Mouse (Mus musculus) erythroid progenitor cell, adult 5-6 weeks (primary cell): Measurements from ENCODE around the gene Stox1. TPM values are rescaled to one million over a fixed set of nuclear protein-coding genes. Genes with fewer than 3 reads are reported as not detected.
"Not testable (repeated sequence)": the region's sequence is repeated elsewhere in the genome, so short reads cannot be mapped to it uniquely, and the experiment has no call there.

Source experiments
- ATAC-seq: replicated peaks from 2 replicates; pipeline ENCODE4 v1.8.0; 2016; ENCODE audit warnings: moderate number of reproducible peaks, mild to moderate bottlenecking, moderate TSS enrichment, inconsistent platforms; ENCODE audit not compliant: poor library complexity, low FRiP score, severe bottlenecking
- total RNA-seq, 2 experiments: library from RNA; stranded (forward) in 1 of 2; stranded (reverse) in 1 of 2; fragments of 150-400 nt in 1 of 2; fragments of 186-747, 209-891 nt in 1 of 2; gene quantifications; 2 replicates each; pipeline versions ENCODE4 v1.2.3 to v1.2.4; 2015 to 2017; ENCODE audit warnings: low replicate concordance in 2 of 2

Stox1 gene
- total RNA-seq (2015; ENCODE audit: low replicate concordance) (not detected in 2 replicates), total RNA-seq (2017; ENCODE audit: low replicate concordance) (not detected in 2 replicates)

DNA sequence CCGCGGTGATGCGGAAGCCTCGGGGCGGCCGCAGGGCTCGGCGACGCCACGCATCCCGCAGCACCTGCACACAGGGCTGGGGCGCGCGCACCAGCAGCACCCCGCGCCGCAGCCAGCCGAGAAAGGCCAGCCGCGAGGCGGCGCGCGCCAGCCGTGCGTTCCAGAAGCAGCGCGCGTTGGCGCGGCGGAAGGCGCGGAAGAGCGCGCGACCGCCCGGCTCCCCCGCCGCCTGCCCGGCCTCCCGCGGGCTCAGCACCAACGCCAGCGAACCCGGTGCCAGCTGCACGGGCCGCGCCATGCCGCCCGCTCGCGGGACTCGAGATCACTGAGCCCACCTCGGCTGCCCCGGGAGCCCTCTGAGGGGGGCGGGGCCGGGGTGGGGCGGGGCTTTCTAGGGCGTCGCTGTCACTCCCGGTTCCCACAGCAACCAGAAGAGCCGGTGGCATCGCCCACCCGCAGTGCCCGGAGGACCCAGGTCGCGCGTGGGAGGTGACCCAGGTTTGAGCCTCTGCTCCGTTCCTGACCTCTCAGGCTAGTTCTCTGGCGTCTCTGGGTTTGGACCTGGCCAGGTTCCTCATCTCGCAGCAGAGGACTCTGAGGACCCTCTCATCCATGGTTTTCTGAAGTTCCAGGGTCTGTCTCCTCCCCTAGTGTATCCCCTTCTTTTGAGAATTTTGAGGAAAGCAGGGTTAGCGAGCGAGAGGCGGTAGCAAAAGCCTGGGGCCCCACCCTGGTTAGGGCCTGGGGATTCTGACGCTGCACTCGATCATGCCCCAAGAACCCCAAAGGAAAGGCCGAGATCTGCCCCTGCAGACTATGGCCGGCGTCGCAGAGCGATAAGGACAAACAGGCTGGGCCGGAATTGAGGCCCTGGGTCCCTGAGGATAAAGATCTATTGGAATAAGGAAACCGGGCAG is at the start of gene Stox1:
Stox1 (minus strand) TSS at position 358 of the 917 bp plus-strand sequence.
- no peak for ATAC-seq

DNA sequence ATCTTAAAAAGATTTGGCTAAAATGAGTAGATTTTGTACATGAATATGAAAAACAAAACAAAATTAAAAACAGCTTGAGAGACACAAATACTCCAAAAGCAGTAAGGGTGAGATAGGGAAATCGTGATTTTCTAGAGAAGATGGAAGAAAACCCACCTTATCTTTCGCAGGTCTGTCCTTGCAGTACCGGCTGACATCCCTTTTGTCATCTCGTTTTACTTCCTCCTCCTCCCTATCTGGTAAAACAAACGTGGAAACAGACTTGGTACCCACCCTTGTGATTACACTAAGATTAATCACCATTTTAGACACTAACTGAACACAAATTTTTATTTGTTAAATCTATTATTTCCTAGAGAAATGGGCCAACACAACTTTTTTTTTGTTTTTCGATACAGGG is 24.9 kb upstream of the Stox1 start:
- no peak for ATAC-seq

DNA sequence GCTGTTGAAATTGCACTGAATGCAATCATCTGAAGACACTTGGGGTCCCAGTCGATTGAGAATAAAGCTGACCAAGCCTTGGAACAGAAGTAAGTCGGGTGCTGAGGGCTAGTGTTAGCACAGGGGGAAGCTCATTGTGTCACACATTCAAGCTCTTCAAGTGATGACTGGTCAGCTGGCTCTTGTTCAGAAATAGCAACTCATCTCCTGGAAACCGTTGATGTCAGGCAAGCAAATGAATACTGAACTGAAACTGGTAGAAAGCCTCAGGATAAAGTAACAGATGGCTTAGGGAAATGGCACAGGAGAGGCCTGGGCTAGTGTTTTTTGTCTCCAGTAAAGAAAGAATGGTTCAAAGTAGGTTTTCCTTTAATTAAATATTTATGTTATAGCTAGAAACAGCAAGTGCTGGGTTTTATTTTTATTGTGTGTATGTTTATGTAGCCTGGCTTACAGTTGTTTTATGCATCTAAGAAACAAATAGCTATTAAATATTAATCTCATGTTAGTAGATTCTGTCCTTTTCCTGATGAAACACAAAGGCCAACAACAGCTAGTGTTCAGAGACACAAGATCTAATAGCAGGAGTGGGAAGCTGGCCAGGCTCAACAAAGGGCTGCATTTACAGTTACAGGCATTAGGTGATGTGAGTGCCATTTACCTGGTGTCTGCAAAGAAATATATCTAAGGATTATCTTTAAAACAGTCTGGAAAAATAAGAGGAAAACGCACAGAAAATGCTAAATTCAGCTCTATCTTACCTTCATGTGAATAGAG is 14.2 kb upstream of the Stox1 start:
- ATAC-seq, result no peak

DNA sequence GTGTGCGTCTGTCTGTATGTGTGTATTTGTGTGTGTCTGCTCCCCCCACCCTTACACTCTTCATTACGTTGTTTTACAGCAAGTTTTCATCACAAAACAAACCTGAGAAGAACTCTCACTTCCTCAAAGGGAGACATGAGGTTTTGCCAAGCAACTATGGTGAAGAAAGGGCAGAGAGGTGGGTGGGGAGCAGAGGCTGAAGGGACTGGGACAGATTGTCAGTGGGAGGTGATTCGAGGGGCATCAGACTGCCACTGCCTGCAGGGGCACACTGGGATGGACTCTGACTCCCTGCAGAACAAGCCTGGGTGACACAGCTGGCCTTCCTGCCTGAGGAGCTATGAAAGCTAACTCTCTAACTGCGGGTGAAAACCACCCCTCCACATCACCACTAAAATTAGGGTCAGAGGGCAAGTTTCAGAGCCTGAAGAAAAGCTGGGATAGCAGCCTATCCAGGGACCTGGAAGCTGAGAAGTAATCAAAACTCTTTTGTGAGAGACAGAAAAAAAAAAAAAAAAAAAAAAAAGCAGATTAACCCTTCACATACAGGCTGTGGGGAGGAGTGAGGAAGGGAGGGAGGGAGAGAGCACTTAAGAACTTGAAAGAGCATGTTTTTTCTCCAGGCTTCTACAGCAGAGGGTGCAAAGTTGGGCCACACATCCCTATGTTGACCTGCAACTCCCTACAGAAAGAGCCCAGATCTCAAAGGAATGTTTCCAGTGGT is 11.2 kb upstream of the Stox1 start:
- no peak for ATAC-seq

DNA sequence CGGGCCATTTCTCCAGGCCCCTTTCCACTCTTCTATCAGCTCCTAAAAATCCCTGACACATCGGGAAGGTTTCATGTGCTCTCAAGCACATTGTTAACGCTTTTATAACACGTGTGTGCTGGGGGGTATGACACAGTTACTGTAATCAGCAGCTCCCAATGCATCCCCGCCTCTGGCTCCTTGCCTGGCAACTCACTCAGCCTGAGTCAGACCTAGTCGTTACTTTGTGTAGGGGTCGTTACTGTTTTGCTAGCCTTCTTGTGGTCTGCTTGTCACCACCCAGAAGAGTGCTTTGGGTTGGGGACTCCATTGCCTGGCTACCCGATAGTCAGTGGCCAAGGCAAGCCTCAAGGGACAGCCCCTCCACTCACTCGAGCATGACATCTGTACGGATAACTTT is 4.9 kb upstream of the Stox1 start:
- ATAC-seq, result no peak

DNA sequence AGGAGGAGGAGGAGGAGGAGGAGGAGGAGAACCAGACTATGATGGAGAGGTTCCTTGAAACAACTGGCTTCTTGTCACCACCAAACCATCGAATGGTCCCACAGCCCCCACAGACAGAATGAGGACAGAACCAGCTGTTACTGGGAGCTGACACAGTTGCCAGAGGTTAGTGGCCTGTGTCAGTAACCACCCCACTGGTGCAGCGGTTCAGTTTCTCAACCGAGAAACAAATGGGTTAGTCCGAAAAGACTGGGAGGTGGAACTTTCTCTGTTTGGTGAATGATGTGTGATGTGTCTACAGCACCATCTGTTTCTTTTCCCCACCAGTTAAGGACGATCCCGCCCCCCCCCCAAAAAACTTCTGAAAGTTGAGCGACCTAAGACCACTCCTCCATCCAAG is 992 bp downstream of the Stox1 start:
- no peak for ATAC-seq

DNA sequence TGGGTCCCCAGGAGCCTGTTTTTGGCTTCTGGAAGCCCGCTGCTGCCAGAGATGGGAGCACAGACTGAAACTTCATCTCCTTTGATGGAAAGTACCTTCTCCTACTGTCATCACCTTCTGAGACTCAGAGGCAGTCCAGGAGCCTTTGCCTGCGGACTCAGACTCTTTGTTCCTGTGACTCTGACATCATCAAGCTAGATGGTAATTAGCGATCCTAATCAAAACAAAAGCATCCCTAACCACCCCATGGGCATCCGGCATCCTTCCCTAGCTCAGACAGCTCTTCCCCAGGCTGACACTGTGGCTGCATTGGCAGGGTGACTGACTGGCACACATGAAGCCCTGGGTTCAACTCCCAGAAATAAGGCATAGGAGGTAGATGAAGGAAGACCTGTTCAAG is 3.2 kb downstream of the Stox1 start:
- ATAC-seq, result no peak

DNA sequence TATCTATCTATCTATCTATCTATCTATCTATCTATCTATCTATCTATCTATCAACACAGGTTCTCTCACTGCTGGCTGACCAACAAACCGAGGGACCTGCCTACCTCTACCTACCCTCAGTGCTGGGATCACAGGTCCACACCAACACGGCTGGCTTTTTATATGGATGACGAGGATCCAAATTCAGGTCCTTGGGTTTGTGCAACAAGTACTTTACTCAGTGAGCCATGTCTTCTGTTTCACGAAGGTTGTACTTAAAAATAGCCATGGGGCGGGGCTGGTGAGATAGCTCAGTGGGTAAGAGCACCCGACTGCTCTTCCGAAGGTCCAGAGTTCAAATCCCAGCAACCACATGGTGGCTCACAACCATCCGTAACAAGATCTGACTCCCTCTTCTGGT is 5.4 kb downstream of the Stox1 start:
- not testable (repeated sequence) for ATAC-seq

DNA sequence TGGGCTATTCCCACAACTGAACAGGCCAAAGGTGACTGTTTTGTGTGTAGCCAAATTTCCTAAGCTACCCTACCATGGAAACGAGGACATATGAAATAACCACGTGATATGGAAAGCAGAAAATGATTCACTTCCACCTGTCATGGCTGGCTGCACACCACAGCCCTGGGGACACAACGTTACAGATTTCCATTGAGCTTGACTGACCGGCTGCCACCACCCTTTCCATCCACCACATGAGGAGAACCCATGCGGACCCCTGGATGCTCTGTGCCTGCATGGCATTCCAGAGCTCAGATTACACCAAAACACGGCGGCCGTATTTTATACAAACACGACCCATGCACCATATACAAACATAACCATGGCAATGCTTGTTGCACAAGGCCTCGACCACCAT is 12.5 kb downstream of the Stox1 start:
- no peak for ATAC-seq

DNA sequence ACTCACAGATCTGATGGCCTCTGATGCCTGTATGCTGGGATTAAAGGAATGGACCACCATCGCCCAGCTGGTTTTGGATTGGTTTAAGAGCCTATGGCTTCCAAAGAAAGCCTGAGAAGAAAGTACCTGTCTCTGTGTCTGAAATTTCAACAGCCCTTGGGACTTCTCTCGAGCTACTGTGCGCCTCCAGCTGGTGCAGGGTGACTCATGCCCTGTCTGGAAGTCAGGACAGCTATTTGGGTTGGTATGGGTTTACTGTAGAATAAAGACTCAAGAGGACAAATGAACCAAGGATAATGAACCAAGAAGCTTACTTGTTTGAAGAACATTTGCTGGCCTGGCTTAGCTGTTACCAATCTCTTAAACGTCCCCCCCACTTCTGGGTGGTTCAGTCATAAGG is 22.3 kb downstream of the Stox1 start:
- no peak for ATAC-seq

DNA sequence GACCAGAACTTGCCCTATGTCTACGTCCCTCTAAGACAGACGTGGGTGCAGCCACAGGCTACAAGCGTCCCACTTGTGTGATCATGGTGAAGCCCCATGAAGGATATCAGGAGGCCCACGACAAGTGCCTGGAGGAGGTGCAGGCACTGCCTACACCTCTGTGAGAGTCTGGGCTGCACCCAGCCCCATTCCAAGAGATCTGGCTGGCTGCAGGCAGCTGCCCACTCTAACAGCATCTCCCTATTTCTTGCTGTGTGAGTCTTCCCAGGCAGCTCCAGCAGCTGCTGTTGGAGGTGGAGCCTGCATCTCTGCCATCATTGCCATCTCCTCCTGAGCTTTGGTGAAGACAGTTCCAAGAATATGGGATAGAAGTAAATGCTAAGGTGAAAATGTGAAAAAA is 23.5 kb downstream of the Stox1 start:
- no peak for ATAC-seq

DNA sequence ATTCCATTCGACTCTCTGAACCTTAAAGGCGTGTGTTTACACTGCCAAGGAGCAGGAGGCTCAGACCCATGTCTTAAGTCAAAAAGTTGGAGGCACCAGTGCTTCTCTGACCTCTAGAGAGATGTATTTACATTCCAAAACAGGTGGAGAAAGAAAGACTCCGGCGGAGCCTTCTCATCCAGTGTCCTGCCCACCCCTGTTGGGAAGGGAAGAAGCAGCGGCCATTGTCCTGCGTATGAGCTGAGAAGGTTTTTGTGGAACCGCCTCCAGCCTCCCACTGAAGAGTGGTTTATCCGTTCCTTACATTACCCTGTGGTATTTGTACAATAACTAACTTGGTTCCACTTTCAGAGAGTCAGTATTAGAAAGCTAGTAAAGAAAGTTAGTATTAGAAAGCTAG is 33.2 kb downstream of the Stox1 start:
- ATAC-seq, result no peak

DNA sequence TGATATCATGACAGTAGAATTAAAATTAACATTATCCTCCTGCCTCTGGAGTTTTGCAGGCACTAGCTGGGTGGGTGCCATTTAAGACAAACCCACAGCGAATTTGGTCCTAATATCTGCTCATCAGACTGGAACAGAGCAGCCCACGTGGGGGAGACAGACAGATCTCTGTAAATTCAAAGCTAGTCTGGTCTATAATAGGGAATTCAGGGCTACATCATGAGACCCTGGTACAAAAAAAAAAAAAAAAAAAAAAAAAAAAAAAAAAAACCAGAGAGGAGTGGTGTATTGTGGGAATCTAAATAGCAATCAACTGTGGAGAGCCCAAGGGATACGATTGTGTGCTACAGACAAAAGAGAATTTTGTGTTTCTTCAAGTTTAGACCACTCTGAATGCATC is 33.7 kb downstream of the Stox1 start:
- no peak for ATAC-seq

DNA sequence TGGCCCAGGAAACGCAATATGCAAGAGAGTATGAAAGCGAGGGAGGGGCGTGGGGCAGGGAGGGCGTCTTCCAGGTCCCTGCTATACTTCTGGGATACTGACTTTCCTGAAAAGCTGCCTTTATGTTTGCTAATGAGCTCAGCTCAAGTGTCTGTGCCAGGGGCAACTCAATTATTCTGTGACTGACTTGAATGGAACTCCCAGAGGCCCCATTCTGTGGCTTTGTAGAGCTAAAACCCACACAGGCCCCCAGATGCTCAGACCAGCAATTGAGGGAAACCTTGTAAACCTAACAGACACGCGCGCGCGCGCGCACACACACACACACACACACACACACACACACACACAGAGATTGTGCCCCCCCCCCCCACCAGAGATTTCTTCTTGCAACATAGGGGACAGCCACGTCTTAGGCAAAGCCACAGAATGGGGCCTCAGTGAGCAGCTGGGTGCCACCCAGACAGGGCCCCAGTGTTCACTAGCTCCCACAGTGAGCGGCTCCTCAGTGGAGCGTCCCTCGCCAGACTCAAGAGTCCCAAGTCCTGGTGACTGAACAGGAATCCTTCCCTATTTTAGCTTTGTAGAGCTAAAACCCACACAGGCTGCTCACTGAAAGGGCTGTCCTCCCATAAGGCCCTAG is 38.8 kb downstream of the Stox1 start:
- no peak for ATAC-seq

DNA sequence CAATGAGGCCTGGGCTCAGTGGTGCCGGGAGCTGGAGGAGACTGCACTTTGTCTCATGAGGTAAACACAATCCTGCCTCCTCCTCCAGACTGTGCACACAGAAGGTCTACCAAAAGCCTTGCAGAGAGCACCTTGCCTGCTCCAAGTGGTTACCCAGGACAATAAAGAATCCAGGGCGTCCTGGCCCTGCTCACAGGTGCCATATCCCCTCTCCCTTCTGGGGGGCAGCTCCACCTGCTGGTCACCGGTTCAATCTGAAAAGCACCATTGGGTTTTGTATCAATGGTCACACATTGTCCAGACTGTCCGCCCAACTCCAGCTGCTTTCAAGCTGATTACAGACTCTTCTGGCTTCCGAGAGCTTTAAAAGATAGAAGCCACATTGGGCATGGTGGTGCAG is 42.9 kb downstream of the Stox1 start:
- no peak for ATAC-seq

DNA sequence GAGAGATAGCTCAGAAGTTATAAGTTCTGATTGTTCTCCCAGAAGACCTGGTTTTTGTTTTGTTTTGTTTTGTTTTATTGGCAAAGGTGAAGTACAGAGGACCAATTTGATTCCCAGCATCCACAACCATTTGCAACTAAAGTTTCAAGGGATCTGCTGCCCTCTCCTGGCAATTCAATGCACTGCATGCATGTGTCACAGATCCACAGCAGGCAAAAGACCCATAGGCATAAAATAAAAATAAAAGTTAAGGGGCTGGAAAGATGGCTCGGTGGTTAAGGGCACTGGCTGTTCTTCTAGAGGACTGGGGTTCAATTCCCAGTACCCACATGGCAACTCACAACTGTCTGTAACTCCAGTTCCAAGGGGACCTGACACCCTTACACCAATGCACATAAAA is 46.1 kb downstream of the Stox1 start:
- ATAC-seq, result no peak

DNA sequence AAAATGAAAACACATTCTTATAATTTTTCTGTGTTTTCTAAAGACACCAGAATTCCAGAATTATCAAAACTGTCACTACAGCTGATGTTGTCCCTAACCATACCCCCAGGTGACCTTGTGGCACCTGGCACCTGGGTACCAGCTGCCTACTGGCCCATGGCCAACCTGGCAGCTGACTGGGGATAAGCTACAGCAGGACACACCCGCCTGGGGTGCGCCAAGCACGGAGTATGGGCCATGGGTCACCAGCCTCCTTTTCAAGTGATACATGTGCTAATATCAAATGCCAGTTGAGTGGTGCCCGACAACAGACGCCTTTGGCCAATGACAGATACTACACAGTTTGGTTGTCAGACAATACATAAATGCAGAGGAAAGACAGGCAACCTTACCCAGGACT is 48.6 kb downstream of the Stox1 start:
- no peak for ATAC-seq

DNA sequence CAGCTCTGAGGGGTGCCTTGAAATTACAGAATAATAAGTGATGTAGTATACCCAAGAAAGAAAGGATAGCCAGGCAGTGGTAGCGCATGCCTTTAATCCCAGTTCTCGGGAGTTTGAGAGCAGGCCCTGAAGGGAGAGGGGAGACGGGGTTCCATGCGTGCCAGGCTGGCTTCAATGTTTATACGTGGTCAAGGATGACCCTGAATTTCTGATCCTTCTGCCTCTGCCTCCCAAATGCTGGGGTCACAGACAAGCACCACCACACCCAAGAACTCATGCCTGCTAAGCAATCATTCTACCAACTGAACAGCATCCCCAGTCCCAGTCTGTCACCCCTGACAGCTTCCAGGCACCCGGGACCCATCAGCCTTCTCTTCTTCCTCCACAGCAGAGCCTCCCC is 49.7 kb downstream of the Stox1 start:
- ATAC-seq, result no peak

DNA sequence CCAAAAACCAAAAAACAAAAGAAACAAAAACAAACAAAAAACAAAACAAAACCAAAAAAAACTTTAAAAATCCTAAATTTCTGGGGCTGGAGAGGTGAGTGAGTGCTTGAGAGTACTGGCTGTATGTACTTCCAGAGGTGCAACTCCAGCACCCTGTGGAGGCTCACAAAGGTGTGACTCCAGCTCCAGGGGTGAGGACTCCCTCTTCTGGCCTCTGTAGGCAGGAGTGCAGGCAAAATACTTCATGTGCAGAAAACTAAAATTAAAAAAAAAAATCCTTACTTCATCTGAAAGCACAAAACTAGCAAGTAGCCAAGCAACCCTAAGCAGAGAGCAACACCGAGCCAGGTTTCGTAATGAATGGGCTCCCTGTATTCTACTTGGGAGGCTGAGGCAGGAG is 53.6 kb downstream of the Stox1 start:
- no peak for ATAC-seq

DNA sequence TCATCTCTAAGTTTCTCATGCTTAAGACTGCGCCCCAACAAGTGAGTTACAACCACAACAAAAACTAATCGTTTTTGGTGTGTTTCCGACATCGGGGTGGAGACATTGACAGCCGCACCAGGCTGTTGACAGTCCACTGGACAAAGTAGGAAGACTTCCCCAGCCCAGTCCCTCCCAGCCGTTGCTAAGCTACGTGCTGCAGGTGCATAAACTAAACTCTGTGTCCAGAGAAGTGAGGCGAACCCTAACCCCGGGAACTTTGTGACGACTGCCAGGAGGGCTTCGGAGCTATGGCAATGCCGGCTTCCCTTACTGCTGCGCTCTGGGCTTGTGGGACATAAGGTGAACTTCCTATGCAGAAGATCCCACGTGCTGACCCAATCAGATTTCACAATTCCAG is 56.7 kb downstream of the Stox1 start:
- no peak for ATAC-seq
